Mouse (Mus musculus) hindbrain, embryonic 15.5 days (tissue): ENCODE data around the gene Grk6. TPM values are rescaled to one million over a fixed set of nuclear protein-coding genes. Genes with fewer than 3 reads are reported as not detected.

Experiments
- ATAC-seq: fragments of 200-750 bp; cut with Nextera tagmentation; 2 replicates; pipeline ENCODE4 v1.8.0; 2017; ENCODE audit warnings: low read depth, moderate number of reproducible peaks, moderate TSS enrichment; ENCODE audit not compliant: low FRiP score
- H3K27ac ChIP-seq: fragments of 300-500 bp; sonication (generic); replicated peaks from 2 replicates; pipeline ENCODE4 v1.5.1; 2015; ENCODE audit warnings: mild to moderate bottlenecking, inconsistent platforms
- H3K27me3 ChIP-seq: fragments of 300-500 bp; sonication (generic); 2 replicates; pipeline ENCODE4 v1.6.1; 2015; ENCODE audit warnings: control low read depth, inconsistent platforms
- H3K36me3 ChIP-seq: fragments of 300-500 bp; sonication (generic); 2 replicates; pipeline ENCODE4 v1.6.1; 2015; ENCODE audit warnings: control low read depth, inconsistent platforms
- H3K4me1 ChIP-seq: fragments of 300-500 bp; sonication (generic); replicated peaks from 2 replicates; pipeline ENCODE4 v1.6.1; 2015; ENCODE audit warnings: control low read depth, inconsistent platforms
- H3K4me2 ChIP-seq: fragments of 300-500 bp; sonication (generic); 2 replicates; pipeline ENCODE4 v1.6.1; 2015; ENCODE audit warnings: moderate library complexity, mild to moderate bottlenecking, inconsistent platforms
- H3K4me3 ChIP-seq: fragments of 300-500 bp; sonication (generic); 2 replicates; pipeline ENCODE4 v1.5.1; 2015; ENCODE audit warnings: mild to moderate bottlenecking, inconsistent platforms
- H3K9ac ChIP-seq: fragments of 300-500 bp; sonication (generic); 2 replicates; pipeline ENCODE4 v1.6.1; 2015; ENCODE audit warnings: inconsistent platforms
- H3K9me3 ChIP-seq: fragments of 300-500 bp; sonication (generic); 2 replicates; pipeline ENCODE4 v1.6.1; 2016; ENCODE audit warnings: control low read depth, inconsistent platforms
- WGBS: fragments of 180-500 bp; shearing (Covaris S2); methylation state at CpG from one replicate; pipeline ENCODE4 v1.1.7; 2015; 5-methylcytosine and 5-hydroxymethylcytosine counted together
- polyA plus RNA-seq: library from polyadenylated mRNA; unstranded; fragments of >200 nt; fragmentation: Nextera tagmentation; extraction: Ambion mirVana; gene quantifications from 2 replicates; pipeline ENCODE4 v1.2.1, GENCODE M21; 2015

Grk6 gene
- polyA plus RNA-seq, 1 experiment from 2014 or later, result 40.7 TPM

- Histone ChIP-seq H3K9me3 (no peaks in the 10 kb centered on the region), H3K4me1 (peaks cover 7% of the 10 kb centered on the region), H3K36me3 (no peaks in the 10 kb centered on the region), H3K27me3 (peaks cover 9% of the 10 kb centered on the region; the same call in 1 of the 2 replicates), H3K4me3 (no peak overlapping the region), H3K9ac (no peak overlapping the region), H3K27ac (no peak overlapping the region), H3K4me2 (no peak overlapping the region)
- ATAC-seq, result no peak
- WGBS, result 75% methylated on average over 7 of the region's 7 CpGs
Observed at GRCm38 (mm10) chr13:55411826-55412225, 33.0 kb upstream of the Grk6 start.

- WGBS, result 81% methylated on average over 13 of the region's 13 CpGs
- H3K9me3 ChIP-seq, result no peaks in the 10 kb centered on the region
- no peak overlapping the region for H3K9ac ChIP-seq
- no peak overlapping the region for H3K4me2 ChIP-seq
- no peak overlapping the region for H3K27ac ChIP-seq
- no peak for ATAC-seq
- H3K4me3 ChIP-seq, result no peak overlapping the region
- no peaks in the 10 kb centered on the region for H3K36me3 ChIP-seq
- peaks cover 12% of the 10 kb centered on the region for H3K27me3 ChIP-seq
- peaks cover 7% of the 10 kb centered on the region for H3K4me1 ChIP-seq
Observed at GRCm38 (mm10) chr13:55412643-55413307, 32.1 kb upstream of the Grk6 start.

- H3K9ac ChIP-seq, result no peak overlapping the region
- no peaks in the 10 kb centered on the region for H3K36me3 ChIP-seq
- no peaks in the 10 kb centered on the region for H3K9me3 ChIP-seq
- no peak overlapping the region for H3K27ac ChIP-seq
- H3K4me1 ChIP-seq, result peaks cover 9% of the 10 kb centered on the region
- H3K4me3 ChIP-seq, result no peak overlapping the region
- ATAC-seq, result no peak
- H3K27me3 ChIP-seq, result peaks cover 12% of the 10 kb centered on the region
- 82% methylated on average over 12 of the region's 12 CpGs for WGBS
- H3K4me2 ChIP-seq, result no peak overlapping the region
Observed at GRCm38 (mm10) chr13:55413333-55413732, 31.5 kb upstream of the Grk6 start.

- H3K27ac ChIP-seq, result peak within 1 kb of the TSS; percentile 6; the same call in 1 of the 2 replicates
- 6% methylated on average over 41 of the region's 41 CpGs for WGBS
Observed at GRCm38 (mm10) chr13:55414743-55415380, 30.0 kb upstream of the Grk6 start, which contains the start of gene Pfn3. Pfn3 (minus strand) TSS chr13:55415232.

GRCm38 (mm10) chr13:55418004-55418403 lies 26.9 kb upstream of the Grk6 start:
- Histone ChIP-seq H3K9me3 (no peaks in the 10 kb centered on the region), H3K4me1 (peaks cover 24% of the 10 kb centered on the region), H3K9ac (no peak overlapping the region), H3K4me3 (0 out of 2 replicates have a peak overlapping the region, but pooled peaks have one; percentile 2), H3K27ac (no peak overlapping the region), H3K4me2 (peak overlapping the region; percentile 29), H3K36me3 (no peaks in the 10 kb centered on the region), H3K27me3 (peaks cover 51% of the 10 kb centered on the region)
- ATAC-seq, result peak; percentile 50; the same call in 1 of the 2 replicates
- whole genome bisulfite sequencing, result 7% methylated on average over 12 of the region's 12 CpGs

More at GRCm38 (mm10) chr13:55414743-55415380, 30.0 kb upstream of the Grk6 start, which contains the start of gene Pfn3:
- Histone ChIP-seq H3K27me3 (peaks cover 21% of the 10 kb centered on the region), H3K36me3 (no peaks in the 10 kb centered on the region), H3K9ac (peak within 1 kb of the TSS; percentile 54), H3K4me1 (peaks cover 10% of the 10 kb centered on the region), H3K4me3 (peak within 1 kb of the TSS; percentile 42), H3K4me2 (peak within 1 kb of the TSS; percentile 77), H3K9me3 (no peaks in the 10 kb centered on the region)
- peak; percentile 79 for ATAC-seq

GRCm38 (mm10) chr13:55419142-55419541 lies 25.7 kb upstream of the Grk6 start:
- H3K9me3 ChIP-seq, result no peaks in the 10 kb centered on the region
- H3K4me1 ChIP-seq, result peaks cover 24% of the 10 kb centered on the region
- no peak for ATAC-seq
- peaks cover 45% of the 10 kb centered on the region for H3K27me3 ChIP-seq
- H3K4me2 ChIP-seq, result no peak overlapping the region
- H3K36me3 ChIP-seq, result no peaks in the 10 kb centered on the region
- no peak overlapping the region for H3K9ac ChIP-seq
- 87% methylated on average over 5 of the region's 5 CpGs for WGBS
- H3K4me3 ChIP-seq, result no peak overlapping the region
- no peak overlapping the region for H3K27ac ChIP-seq

- H3K27me3 ChIP-seq, result peaks cover 43% of the 10 kb centered on the region
- ATAC-seq, result peak; percentile 9; the same call in 1 of the 2 replicates
- peaks cover 17% of the 10 kb centered on the region for H3K4me1 ChIP-seq
- no peak overlapping the region for H3K9ac ChIP-seq
- H3K4me3 ChIP-seq, result no peak overlapping the region
- H3K36me3 ChIP-seq, result no peaks in the 10 kb centered on the region
- H3K9me3 ChIP-seq, result no peaks in the 10 kb centered on the region
- no peak overlapping the region; the same call in 1 of the 2 replicates for H3K4me2 ChIP-seq
- H3K27ac ChIP-seq, result no peak overlapping the region
- 32% methylated on average over 51 of the region's 51 CpGs for WGBS
Observed at GRCm38 (mm10) chr13:55420018-55420932, 24.6 kb upstream of the Grk6 start.

- ATAC-seq, result peak; percentile 83
- H3K4me3 ChIP-seq, result peak overlapping the region; percentile 20
- no peaks in the 10 kb centered on the region for H3K9me3 ChIP-seq
- no peak overlapping the region for H3K27ac ChIP-seq
- H3K36me3 ChIP-seq, result no peaks in the 10 kb centered on the region
- 16% methylated on average over 35 of the region's 35 CpGs for WGBS
- H3K27me3 ChIP-seq, result peaks cover 43% of the 10 kb centered on the region
- H3K4me2 ChIP-seq, result peak overlapping the region; percentile 49
- H3K4me1 ChIP-seq, result peaks cover 17% of the 10 kb centered on the region
- no peak overlapping the region for H3K9ac ChIP-seq
Observed at GRCm38 (mm10) chr13:55420933-55421800, 23.7 kb upstream of the Grk6 start.

- Histone ChIP-seq H3K27me3 (peaks cover 12% of the 10 kb centered on the region), H3K9me3 (no peaks in the 10 kb centered on the region), H3K4me2 (no peak within 1 kb of the TSS), H3K9ac (no peak within 1 kb of the TSS), H3K27ac (no peak within 1 kb of the TSS), H3K4me3 (no peak within 1 kb of the TSS), H3K4me1 (peaks cover under 1% of the 10 kb centered on the region; the same call in 1 of the 2 replicates), H3K36me3 (no peaks in the 10 kb centered on the region)
- ATAC-seq, result no peak
- WGBS, result 91% methylated on average over 10 of the region's 10 CpGs
Observed at GRCm38 (mm10) chr13:55426613-55427012, 18.3 kb upstream of the Grk6 start, which contains the start of gene F12. F12 (minus strand) TSS chr13:55426793.

- no peak for ATAC-seq
- Histone ChIP-seq H3K4me1 (no peaks in the 10 kb centered on the region), H3K9me3 (no peaks in the 10 kb centered on the region), H3K27me3 (no peaks in the 10 kb centered on the region), H3K27ac (no peak overlapping the region), H3K4me3 (no peak overlapping the region), H3K9ac (no peak overlapping the region), H3K4me2 (no peak overlapping the region), H3K36me3 (no peaks in the 10 kb centered on the region)
- WGBS, result 75% methylated on average over 12 of the region's 12 CpGs
Observed at GRCm38 (mm10) chr13:55429226-55429888, 15.5 kb upstream of the Grk6 start.
